Mouse (Mus musculus) frontal cortex, postnatal 25 days (tissue): ENCODE results near the gene Tas2r124.

ENCODE experiments used
- DNase-seq, 2 experiments: peaks; one replicate each; pipeline ENCODE4 v3.0.0; 2022; ENCODE audit warnings: low spot score in 2 of 2

Gene Tas2r124

DNA sequence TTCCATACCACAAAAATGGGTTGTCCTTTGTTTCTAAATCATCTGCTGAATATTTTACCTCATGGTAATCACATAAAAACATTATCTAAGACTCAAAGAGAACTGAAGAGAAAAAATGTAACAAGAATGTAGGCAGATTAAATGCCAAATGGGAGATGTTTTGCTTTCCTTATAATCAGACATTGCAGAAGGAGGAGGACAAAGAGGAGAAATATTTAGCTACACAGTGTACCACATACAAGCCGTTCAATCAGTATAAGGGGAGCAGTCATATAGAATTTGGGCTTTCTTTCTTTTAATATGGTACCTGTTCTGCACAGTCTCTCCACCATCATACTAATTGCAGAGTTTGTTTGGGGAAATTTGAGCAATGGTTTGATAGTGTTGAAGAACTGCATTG is at the start of gene Tas2r124:
Tas2r124 (plus strand) TSS at position 301 of the 400 bp plus-strand sequence.
- no peak for DNase-seq

DNA sequence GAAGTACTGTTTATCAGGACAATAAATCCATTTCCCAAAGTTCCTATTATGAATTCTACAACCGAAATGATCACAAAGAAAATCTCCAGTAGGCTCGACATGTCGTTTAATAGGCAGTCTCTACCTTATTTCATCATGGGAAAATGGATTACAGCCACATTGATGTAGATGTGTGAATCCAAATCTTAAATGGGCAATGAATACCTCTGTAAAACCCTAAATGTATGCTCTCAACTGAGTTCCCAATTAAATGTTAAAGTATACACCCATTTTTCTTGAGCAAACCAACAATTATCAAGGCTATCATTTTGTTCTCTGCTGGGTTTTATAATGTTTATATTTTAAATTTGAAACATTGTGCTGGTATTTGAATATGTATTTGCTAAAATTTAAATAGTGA is 42.7 kb upstream of the Tas2r124 start, which contains the start of gene Tas2r122:
Tas2r122 (minus strand) TSS at position 101 of the 400 bp plus-strand sequence.
- no peak for DNase-seq

DNA sequence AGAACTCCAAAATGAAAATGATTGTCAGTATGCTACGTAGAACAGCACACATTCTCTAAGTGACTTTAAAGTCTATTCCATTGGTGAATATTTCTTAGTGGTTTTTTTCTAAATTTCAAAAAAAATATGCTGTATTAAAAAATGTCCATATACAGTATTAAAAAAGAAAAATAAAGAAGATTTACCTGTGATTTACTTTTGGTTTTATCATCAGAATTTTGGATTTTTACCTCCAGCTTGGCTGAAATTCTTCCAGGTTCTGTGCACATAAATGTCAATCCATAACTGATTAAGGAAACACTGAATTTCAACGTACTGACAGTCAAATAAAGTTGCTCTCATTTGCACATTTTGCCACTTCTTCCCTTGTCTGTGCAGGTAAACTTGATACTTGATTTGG is 16.6 kb upstream of the Tas2r124 start, which contains the start of gene Tas2r115:
Tas2r115 (minus strand) TSS at position 101 of the 400 bp plus-strand sequence.
- DNase-seq, result no peak

DNA sequence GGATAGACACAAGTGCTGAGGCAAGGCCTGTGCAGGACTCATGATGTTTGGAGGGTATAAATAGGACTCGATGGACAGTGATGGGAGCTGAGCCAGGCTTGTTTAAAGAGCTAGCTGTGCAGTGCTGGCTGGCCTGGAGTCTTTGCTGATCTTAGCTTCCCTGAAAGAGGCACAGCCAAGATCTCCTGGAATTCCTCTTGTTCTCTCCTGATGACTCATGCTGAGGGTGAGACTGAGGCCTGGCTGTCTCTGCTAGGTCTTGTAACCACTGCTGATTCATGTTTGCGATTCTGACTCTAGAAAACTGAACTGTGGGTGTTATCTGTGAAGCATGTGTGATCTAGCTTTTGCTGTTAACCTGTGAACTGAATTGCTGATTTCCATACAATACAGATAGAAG is 4.3 kb upstream of the Tas2r124 start:
- no peak for DNase-seq

DNA sequence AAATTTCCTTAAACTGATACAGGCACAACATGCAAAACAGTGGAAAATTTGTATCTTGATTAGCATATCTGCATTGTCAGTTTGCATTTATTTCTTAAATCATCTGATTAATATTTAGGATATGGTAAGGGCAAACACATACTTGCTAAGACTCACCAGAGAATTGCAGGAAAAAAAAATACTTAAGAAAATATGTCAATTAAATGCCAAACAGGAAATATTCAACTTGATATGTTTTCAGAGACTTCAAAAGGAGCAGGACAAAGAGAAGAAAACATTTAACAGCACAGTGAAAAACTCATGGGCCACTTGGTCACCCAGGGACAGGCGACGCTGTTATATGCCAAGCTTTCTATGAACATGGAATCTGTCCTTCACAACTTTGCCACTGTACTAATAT is 7.3 kb downstream of the Tas2r124 start, which contains the start of gene Tas2r102:
Tas2r102 (plus strand) TSS at position 301 of the 400 bp plus-strand sequence.
- no peak for DNase-seq

DNA sequence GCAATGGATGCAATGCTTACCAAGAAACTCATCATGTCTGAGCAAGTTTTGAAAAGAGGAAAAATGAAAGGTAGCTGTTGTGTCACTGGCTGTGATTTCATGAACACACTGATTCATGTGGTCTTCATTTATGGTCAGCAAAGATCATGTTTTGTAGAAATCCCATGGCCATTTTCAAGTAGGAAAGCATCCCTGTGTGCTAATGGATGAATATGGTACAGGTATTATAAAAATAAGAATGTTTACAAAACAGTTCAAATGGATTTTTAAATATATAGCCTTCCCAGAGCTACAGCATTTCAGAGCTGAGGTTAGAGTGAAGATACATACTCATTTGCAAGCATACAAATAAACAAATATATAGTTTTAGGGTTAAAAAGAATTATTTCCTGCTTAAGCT is 23.5 kb downstream of the Tas2r124 start, which contains the start of gene Tas2r136:
Tas2r136 (minus strand) TSS at position 101 of the 400 bp plus-strand sequence.
- DNase-seq, result no peak

DNA sequence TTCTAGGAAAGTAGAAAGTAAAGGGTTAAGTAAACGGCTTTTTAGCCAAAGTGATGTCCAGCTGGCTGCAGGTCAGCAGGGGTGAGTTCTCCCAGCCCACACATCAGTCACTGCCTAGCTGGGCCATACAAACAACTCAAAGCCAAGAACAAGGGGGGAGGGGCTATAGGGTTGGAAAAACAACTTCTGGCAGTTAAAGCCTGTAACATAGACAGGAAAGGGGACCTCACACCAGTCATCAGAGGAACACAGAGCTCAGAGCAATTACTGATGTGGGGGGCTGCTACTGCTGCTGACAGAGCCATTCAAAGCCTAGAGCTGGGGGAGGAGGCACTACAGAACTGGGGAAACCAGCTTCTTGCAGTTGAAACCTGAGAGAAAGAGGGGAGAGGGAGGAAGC is 40.9 kb downstream of the Tas2r124 start:
- DNase-seq, result no peak

DNA sequence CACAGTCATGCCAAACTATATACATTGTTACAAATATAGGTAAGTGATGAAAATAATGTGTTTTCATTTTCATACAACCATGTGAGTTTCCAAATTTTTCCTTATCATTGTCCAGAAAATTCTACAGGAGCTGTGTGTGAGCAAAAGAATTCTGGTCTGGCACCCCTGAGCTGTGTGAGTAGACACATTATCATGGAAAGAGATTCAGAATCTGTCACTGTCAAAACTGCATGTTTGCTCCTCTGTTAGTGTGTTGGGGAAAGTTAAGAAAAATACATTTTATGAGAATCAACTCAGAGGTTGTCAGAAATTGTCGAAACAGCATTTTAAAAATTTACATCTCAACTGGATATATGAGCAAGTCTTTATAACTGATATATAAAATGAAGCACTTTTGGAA is 48.0 kb downstream of the Tas2r124 start, which contains the start of gene Tas2r117:
Tas2r117 (plus strand) TSS at position 301 of the 400 bp plus-strand sequence.
- DNase-seq, result no peak
